Mouse (Mus musculus) hindbrain, embryonic 16.5 days (tissue): Measurements from ENCODE around the gene 1810062G17Rik. TPM values are rescaled to one million over a fixed set of nuclear protein-coding genes. Genes with fewer than 3 reads are reported as not detected.

Source experiments
- ATAC-seq: fragments of 200-750 bp; cut with Nextera tagmentation; 2 replicates; pipeline ENCODE4 v1.8.0; 2017; ENCODE audit warnings: moderate TSS enrichment, moderate library complexity
- H3K27ac ChIP-seq: fragments of 300-500 bp; sonication (generic); 2 replicates; pipeline ENCODE4 v1.5.1; 2014; ENCODE audit warnings: low read depth, mild to moderate bottlenecking, control low read depth, low read length, moderate library complexity
- H3K27me3 ChIP-seq: fragments of 300-500 bp; sonication (generic); replicated peaks from 2 replicates; pipeline ENCODE4 v1.6.1; 2014; ENCODE audit warnings: low read length; ENCODE audit not compliant: control insufficient read depth, insufficient read depth
- H3K36me3 ChIP-seq: fragments of 300-500 bp; sonication (generic); 2 replicates; pipeline ENCODE4 v1.6.1; 2014; ENCODE audit warnings: mild to moderate bottlenecking, low read length, moderate library complexity, mixed read lengths; ENCODE audit not compliant: control insufficient read depth, insufficient read depth
- H3K4me1 ChIP-seq: fragments of 300-500 bp; sonication (generic); 2 replicates; pipeline ENCODE4 v1.6.1; 2014; ENCODE audit warnings: low read depth, low read length; ENCODE audit not compliant: control insufficient read depth, insufficient read depth
- H3K4me2 ChIP-seq: fragments of 300-500 bp; sonication (generic); 2 replicates; pipeline ENCODE4 v1.6.1; 2014; ENCODE audit warnings: mild to moderate bottlenecking, low read length, control low read depth, moderate library complexity
- H3K4me3 ChIP-seq: fragments of 300-500 bp; sonication (generic); 2 replicates; pipeline ENCODE4 v1.5.1; 2014; ENCODE audit warnings: mild to moderate bottlenecking, low read length, control low read depth, moderate library complexity
- H3K9ac ChIP-seq: fragments of 300-500 bp; sonication (generic); 2 replicates; pipeline ENCODE4 v1.6.1; 2014; ENCODE audit warnings: low read depth, mild to moderate bottlenecking, control low read depth, low read length, moderate library complexity
- H3K9me3 ChIP-seq: fragments of 300-500 bp; sonication (generic); 2 replicates; pipeline ENCODE4 v1.6.1; 2014; ENCODE audit warnings: mild to moderate bottlenecking, low read length, moderate library complexity; ENCODE audit not compliant: control insufficient read depth
- WGBS: fragments of 180-500 bp; shearing (Covaris S2); extraction: QIAGEN DNeasy Blood & Tissue Kit; methylation state at CpG from one replicate; pipeline ENCODE4 v1.1.7; 2014; 5-methylcytosine and 5-hydroxymethylcytosine counted together
- polyA plus RNA-seq: library from polyadenylated mRNA; unstranded; fragments of >200 nt; fragmentation: Nextera tagmentation; extraction: Ambion mirVana; gene quantifications from 2 replicates; pipeline ENCODE4 v1.2.1, GENCODE M21; 2015

Gene 1810062G17Rik
- polyA plus RNA-seq, 1 experiment from 2014 or later: 0.29 TPM

DNA sequence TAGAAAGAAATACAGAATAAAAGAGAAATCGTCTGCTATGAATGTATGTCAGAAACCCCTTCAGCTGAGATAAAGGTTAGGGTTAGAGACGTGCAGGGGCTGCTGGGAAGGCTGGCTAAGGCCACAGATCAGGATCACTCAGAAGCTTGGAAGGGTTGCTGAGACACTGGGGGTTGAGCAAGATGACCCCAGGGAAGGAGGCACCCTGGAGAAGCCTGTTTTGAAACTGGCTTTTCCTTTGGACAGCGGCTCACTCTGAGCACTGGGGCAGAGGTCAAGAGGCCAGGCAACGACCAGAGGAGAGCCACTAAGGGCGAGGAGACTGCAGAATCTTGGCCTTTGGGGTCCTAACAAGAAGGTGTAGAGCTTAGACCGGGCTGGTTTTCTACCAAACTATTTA, 10.4 kb downstream of the 1810062G17Rik start:
- ATAC-seq: no peak
- no peaks in the 10 kb centered on the region for H3K36me3 ChIP-seq
- WGBS: 57% methylated on average over 6 of the region's 6 CpGs
- H3K27me3 ChIP-seq: no peaks in the 10 kb centered on the region
- no peak overlapping the region for H3K4me3 ChIP-seq
- H3K9ac ChIP-seq: no peak overlapping the region
- H3K9me3 ChIP-seq: no peaks in the 10 kb centered on the region
- no peak overlapping the region for H3K27ac ChIP-seq
- H3K4me1 ChIP-seq: peaks cover 4% of the 10 kb centered on the region; the same call in 1 of the 2 replicates
- H3K4me2 ChIP-seq: no peak overlapping the region

DNA sequence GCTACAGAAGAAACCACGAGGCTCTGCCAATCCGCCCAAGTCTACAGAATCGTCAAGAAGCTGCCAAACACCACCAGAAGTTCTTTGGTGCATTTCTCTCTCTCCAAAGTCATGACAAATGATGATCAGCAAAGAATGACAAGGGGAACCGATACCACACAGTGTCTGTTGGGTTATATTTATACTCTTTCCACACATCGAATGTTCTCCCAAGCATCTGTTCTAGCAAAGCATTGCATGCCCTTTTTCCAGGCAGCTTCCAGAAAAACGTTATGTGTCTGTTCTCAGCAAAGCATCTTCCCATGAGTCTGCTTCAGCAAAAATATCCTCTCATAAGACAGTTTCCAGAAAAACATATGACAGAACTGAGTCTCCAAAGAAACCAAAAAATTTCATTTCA, 11.1 kb downstream of the 1810062G17Rik start:
- ATAC-seq: no peak
- Histone ChIP-seq H3K4me3 (no peak overlapping the region), H3K36me3 (no peaks in the 10 kb centered on the region), H3K4me1 (peaks cover 2% of the 10 kb centered on the region; the same call in 1 of the 2 replicates), H3K4me2 (no peak overlapping the region), H3K9me3 (no peaks in the 10 kb centered on the region), H3K9ac (no peak overlapping the region), H3K27me3 (no peaks in the 10 kb centered on the region), H3K27ac (no peak overlapping the region)
- 90% methylated on average over 6 of the region's 6 CpGs for WGBS

DNA sequence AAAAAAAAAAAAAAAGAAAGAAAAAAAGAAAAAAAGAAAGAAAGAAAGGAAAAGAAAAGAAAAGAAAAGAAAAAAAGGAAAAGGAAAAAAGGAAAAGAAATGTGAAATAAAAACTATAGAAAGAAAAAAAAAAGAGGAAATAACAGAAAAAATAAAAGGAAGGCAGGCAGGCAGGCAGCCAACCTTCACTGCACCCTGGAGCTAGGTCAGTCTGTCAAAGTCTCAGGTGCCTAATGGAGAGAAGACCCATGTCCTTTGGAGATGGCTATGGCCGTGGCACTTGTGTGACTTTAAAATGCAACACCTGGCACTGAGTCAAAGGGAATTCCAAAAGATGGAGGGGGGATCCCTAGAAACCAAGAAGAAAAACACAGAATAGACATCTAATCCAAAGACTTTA, 12.6 kb downstream of the 1810062G17Rik start:
- no peak for ATAC-seq
- Histone ChIP-seq H3K9me3 (no peaks in the 10 kb centered on the region), H3K27me3 (no peaks in the 10 kb centered on the region), H3K4me1 (no peaks in the 10 kb centered on the region), H3K4me3 (no peak overlapping the region), H3K4me2 (no peak overlapping the region), H3K9ac (no peak overlapping the region), H3K36me3 (no peaks in the 10 kb centered on the region), H3K27ac (no peak overlapping the region)
- WGBS: 42% methylated on average over 1 of the region's 1 CpGs

DNA sequence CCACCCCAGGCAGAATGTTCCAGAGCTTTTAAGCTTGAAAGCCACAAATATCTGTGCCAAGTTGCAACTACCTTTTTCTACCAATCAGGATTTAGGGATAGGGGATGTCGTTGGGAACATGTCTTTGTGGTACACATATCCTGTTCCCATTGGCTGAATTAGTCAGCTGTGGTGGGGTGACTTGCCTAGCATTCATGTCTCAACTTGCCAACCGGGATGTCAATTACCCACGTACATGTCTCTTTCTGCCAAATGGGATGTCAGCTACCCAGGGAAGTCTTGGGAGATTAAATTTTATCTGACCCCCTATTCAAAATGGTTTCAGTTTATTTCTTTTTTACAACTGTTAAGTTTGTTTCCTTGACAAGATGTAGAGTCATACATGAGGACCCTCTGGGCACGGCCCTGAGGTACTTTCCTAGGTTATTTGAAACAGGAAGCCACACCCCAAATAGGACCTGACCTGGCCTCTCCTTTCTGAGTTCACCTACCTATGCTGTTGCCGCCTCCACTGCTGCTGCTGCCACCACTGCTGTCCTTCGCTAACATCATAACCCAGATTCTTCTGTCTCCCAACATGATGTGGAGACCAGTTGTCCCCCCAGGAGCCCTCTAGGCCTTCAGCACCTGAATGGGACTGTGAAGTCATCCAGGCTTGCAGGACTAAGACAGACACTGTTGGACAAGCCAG, 13.3 kb downstream of the 1810062G17Rik start:
- H3K4me2 ChIP-seq: no peak overlapping the region
- no peaks in the 10 kb centered on the region for H3K27me3 ChIP-seq
- no peak overlapping the region for H3K4me3 ChIP-seq
- H3K4me1 ChIP-seq: no peaks in the 10 kb centered on the region
- 90% methylated on average over 6 of the region's 6 CpGs for WGBS
- H3K27ac ChIP-seq: no peak overlapping the region
- H3K9me3 ChIP-seq: no peaks in the 10 kb centered on the region
- no peak overlapping the region for H3K9ac ChIP-seq
- ATAC-seq: no peak
- no peaks in the 10 kb centered on the region for H3K36me3 ChIP-seq

DNA sequence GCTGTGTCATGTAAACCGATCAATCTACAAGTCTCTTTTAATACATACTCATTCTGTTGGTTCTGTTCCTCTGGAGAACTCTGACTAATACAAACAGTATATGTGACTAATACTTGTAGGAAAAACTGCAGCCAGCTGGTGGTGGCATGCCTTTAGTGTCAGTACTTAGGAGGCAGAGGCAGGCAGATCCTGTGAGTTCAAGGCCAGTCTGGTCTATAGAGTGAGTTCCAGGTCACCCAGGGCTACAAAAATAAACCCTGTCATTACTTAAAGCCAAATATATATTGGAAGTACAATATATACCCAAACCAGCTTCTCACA, 13.8 kb downstream of the 1810062G17Rik start:
- ATAC-seq: no peak
- Histone ChIP-seq H3K4me1 (no peaks in the 10 kb centered on the region), H3K27me3 (no peaks in the 10 kb centered on the region), H3K4me2 (no peak overlapping the region), H3K9ac (no peak overlapping the region), H3K9me3 (no peaks in the 10 kb centered on the region), H3K36me3 (no peaks in the 10 kb centered on the region), H3K27ac (no peak overlapping the region), H3K4me3 (no peak overlapping the region)
- WGBS: 91% methylated on average over 1 of the region's 1 CpGs

DNA sequence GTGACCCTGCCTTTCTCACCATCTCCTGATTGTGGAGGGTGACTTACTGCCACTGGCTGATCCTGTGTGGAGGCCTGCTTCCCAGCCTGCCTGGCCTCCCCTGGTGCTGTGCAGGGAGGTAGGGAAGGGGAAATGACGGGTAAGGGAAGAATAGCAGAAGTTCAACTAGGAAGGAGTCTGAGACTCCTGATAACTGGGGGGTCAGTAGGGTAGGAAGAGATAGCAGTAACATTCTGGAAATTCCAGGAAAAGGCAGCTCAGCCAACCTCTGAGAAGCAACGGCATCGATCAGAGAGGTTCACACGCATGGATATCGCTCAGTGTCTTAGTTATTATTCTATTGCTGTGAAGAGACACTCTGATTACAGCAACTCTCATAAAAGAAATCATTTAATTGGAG, 15.8 kb downstream of the 1810062G17Rik start:
- Histone ChIP-seq H3K36me3 (no peaks in the 10 kb centered on the region), H3K4me2 (no peak overlapping the region), H3K27me3 (no peaks in the 10 kb centered on the region), H3K9ac (no peak overlapping the region), H3K4me1 (no peaks in the 10 kb centered on the region), H3K27ac (no peak overlapping the region), H3K4me3 (no peak overlapping the region), H3K9me3 (no peaks in the 10 kb centered on the region)
- ATAC-seq: no peak
- 95% methylated on average over 5 of the region's 5 CpGs for WGBS

DNA sequence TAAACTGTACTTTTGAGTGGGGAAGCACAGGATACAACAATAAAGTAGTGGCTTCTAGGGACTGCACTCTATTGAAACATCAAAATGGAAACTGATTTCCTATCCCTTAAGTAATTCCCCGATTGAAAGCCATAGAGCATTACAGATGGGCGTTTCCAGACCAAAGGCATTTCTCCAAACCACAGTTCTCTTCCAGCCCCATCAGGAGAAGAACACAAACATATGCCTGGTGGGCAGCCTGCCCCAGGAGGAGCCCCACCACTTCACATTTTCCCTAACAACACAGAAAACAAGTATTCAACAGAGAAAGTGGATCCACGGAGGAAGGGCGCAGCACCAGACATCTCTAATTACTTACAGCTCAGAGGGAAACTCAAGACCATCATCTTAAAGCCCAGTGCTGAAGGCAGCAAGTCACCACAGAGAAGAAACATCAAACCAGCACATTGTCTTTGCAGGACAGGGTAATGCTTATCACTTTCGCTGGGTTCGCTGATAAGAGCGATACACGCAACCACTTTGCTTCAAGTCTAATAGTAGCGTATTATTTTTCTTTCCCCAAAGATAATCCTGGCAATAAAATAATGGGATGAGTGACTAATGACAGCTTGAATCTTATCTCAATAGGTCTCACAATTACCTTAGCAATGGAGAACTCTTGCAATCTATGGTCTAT, 17.1 kb downstream of the 1810062G17Rik start:
- H3K4me3 ChIP-seq: no peak overlapping the region
- H3K4me2 ChIP-seq: no peak overlapping the region
- H3K4me1 ChIP-seq: no peaks in the 10 kb centered on the region
- no peaks in the 10 kb centered on the region for H3K36me3 ChIP-seq
- H3K27me3 ChIP-seq: no peaks in the 10 kb centered on the region
- no peak overlapping the region for H3K27ac ChIP-seq
- no peak for ATAC-seq
- WGBS: 84% methylated on average over 9 of the region's 9 CpGs
- H3K9ac ChIP-seq: no peak overlapping the region
- no peaks in the 10 kb centered on the region for H3K9me3 ChIP-seq

DNA sequence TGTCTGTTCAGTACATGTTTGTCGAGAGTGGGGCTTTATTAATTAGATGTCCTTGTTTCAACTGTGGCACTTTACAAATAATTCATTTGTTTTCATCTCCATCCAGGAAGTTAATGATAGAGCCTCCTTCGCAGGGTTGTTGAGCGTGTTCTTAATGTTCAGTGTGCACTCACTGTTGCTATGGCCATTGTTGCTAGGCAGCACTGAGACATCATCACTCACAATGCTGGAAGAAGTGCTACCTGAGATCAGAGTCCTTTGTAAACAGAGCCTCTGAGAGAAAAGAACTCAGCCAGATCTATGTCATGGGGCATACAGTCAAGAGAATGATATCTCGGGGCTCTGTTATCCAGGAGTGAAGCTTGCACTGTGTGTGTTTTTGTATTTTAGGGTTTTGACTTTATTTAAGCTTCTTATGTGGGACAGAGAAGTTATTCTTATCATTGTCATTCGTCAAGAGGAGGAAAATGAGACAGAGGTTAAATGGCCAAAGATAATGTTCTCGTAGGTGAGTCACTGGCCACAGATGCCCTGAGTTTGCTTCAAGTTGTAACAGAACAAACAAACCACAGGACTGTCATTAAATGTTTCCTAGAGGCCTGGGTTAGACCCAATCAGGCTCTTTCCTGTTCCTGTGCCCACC, 18.0 kb downstream of the 1810062G17Rik start:
- 61% methylated on average over 6 of the region's 6 CpGs for WGBS
- Histone ChIP-seq H3K4me1 (no peaks in the 10 kb centered on the region), H3K27me3 (no peaks in the 10 kb centered on the region), H3K9me3 (no peaks in the 10 kb centered on the region), H3K4me3 (no peak overlapping the region), H3K4me2 (no peak overlapping the region), H3K27ac (no peak overlapping the region), H3K36me3 (no peaks in the 10 kb centered on the region), H3K9ac (no peak overlapping the region)
- peak; percentile 81 for ATAC-seq

DNA sequence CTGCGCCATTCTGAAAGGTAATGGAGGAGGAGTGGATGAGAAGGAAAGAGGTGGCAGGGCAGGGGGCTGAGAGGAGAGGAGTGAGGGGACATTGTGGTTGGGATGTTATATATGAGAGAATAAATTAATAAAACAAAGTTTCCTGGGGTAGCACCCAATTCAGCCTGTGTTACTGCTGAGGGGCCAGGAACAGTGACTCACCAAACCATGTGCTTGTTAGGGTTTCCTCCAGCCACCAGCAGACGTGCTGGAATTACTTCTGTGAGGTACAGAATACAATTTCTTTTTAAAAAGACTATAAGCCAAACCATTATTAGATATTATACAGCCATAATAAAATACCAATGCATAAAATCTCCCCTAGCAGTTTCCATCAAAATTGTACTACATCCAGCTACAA, 18.9 kb downstream of the 1810062G17Rik start:
- 76% methylated on average over 2 of the region's 2 CpGs for WGBS
- H3K4me2 ChIP-seq: no peak overlapping the region
- no peak overlapping the region for H3K27ac ChIP-seq
- no peak overlapping the region for H3K9ac ChIP-seq
- no peak for ATAC-seq
- H3K36me3 ChIP-seq: no peaks in the 10 kb centered on the region
- no peaks in the 10 kb centered on the region for H3K4me1 ChIP-seq
- H3K27me3 ChIP-seq: no peaks in the 10 kb centered on the region
- no peaks in the 10 kb centered on the region for H3K9me3 ChIP-seq
- H3K4me3 ChIP-seq: no peak overlapping the region
